Mouse (Mus musculus) left cerebral cortex, adult 8-10 months (tissue): Measurements from ENCODE around the gene Gucd1. TPM values are rescaled to one million over a fixed set of nuclear protein-coding genes. Genes with fewer than 3 reads are reported as not detected.
"Not testable (repeated sequence)": the region's sequence is repeated elsewhere in the genome, so short reads cannot be mapped to it uniquely, and the experiment has no call there.

Experiments
- DNase-seq, 2 experiments: peaks; one replicate each; pipeline ENCODE4 v3.0.0; 2022; ENCODE audit warnings: low spot score in 2 of 2
- total RNA-seq, 4 experiments: library from RNA; stranded (reverse); gene quantifications; 2 replicates each; pipeline ENCODE4 v1.2.4; 2022

The Gucd1 gene
- total RNA-seq, 4 experiments from 2014 or later = 14.2 to 19.2 (median 15.2) TPM

GRCm38 (mm10) chr10:75475139-75475850 is 42.5 kb downstream of the Gucd1 start:
- DNase-seq = not testable (repeated sequence)

GRCm38 (mm10) chr10:75474571-75474970 is 43.2 kb downstream of the Gucd1 start:
- no peak for DNase-seq

- no peak for DNase-seq
These were observed 44.4 kb downstream of the Gucd1 start for GRCm38 (mm10) chr10:75473411-75473810.

- no peak for DNase-seq
These were observed 51.8 kb downstream of the Gucd1 start for GRCm38 (mm10) chr10:75465781-75466550.

- no peak for DNase-seq
These were observed 55.0 kb downstream of the Gucd1 start for GRCm38 (mm10) chr10:75462728-75463127.

- no peak for DNase-seq
These were observed 59.4 kb downstream of the Gucd1 start for GRCm38 (mm10) chr10:75458329-75458728.

- DNase-seq = no peak
These were observed 59.9 kb downstream of the Gucd1 start for GRCm38 (mm10) chr10:75457852-75458251.

- not testable (repeated sequence) for DNase-seq
These were observed 61.5 kb downstream of the Gucd1 start for GRCm38 (mm10) chr10:75456061-75456831.

- DNase-seq = peak in 1 of 2 experiments; percentile 12
These were observed 66.6 kb downstream of the Gucd1 start for GRCm38 (mm10) chr10:75451036-75451786.

- DNase-seq = no peak
These were observed 67.4 kb downstream of the Gucd1 start for GRCm38 (mm10) chr10:75450331-75450730.

GRCm38 (mm10) chr10:75448806-75449420 is 68.9 kb downstream of the Gucd1 start:
- no peak for DNase-seq

- DNase-seq = no peak
These were observed 70.3 kb downstream of the Gucd1 start for GRCm38 (mm10) chr10:75447489-75447888.

GRCm38 (mm10) chr10:75446501-75447083 is 71.2 kb downstream of the Gucd1 start:
- no peak for DNase-seq

GRCm38 (mm10) chr10:75445030-75445429 is 72.7 kb downstream of the Gucd1 start:
- no peak for DNase-seq

- no peak for DNase-seq
These were observed 73.5 kb downstream of the Gucd1 start for GRCm38 (mm10) chr10:75444111-75444826.

GRCm38 (mm10) chr10:75443017-75443416 is 74.8 kb downstream of the Gucd1 start:
- DNase-seq = no peak

- DNase-seq = no peak
These were observed 76.0 kb downstream of the Gucd1 start for GRCm38 (mm10) chr10:75441800-75442199.

- DNase-seq = no peak
These were observed 77.0 kb downstream of the Gucd1 start for GRCm38 (mm10) chr10:75440756-75441155.

- DNase-seq = peak in 1 of 2 experiments; percentile 21
These were observed 78.5 kb downstream of the Gucd1 start for GRCm38 (mm10) chr10:75439211-75439811.
